Mouse (Mus musculus): Measurements from ENCODE around the gene Sirt2. TPM values are rescaled to one million over a fixed set of nuclear protein-coding genes. Genes with fewer than 3 reads are reported as not detected.

The Sirt2 gene
- polyA plus RNA-seq, 1 experiment from 2014 or later: 80.6 TPM

DNA sequence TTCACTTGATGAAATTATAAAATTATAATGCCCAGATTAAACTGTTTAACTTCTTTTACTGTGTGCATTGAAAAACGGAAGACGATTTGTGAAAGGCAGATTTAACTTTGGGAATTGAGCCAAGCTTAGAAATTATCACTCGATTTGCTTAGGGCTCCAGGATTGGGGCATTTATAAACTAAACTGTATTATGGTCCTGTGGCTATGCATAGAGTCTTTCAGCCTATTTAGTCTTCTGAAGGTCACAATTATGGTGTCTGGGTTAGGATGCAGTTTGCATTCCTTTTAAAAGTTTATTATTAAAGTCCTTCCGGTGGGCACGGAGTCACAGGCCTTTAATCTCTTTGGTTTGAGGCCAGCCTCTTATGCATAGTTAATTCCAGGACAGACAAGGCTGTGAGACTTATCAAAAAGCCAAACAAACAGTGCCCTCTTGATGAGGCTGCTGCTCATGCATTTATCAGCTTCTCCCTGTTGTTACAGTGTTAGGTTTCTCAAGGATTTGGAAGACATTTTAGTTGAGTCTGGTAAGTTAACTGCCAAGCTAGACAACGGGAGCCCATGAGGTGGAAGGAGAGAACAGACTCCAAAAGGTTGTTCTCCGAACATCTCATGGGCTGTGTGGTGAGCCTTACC lies 45.2 kb downstream of the Sirt2 start:
- Histone ChIP-seq H3K4me2 (replicated peaks) (peak overlapping the region; percentile 93), H3K27me3 (no peaks in the 10 kb centered on the region), H3K36me3 (peaks cover 47% of the 10 kb centered on the region), H3K27ac (replicated peaks) (peak overlapping the region; percentile 98), H3K4me1 (peaks cover 57% of the 10 kb centered on the region), H3K9ac (replicated peaks) (peak overlapping the region; percentile 98), H3K9me3 (no peaks in the 10 kb centered on the region), H3K4me3 (peak overlapping the region; percentile 94)
- WGBS: 15% methylated on average over 7 of the region's 7 CpGs
- ATAC-seq (ENCODE audit: low FRiP score, low read depth): no peak

DNA sequence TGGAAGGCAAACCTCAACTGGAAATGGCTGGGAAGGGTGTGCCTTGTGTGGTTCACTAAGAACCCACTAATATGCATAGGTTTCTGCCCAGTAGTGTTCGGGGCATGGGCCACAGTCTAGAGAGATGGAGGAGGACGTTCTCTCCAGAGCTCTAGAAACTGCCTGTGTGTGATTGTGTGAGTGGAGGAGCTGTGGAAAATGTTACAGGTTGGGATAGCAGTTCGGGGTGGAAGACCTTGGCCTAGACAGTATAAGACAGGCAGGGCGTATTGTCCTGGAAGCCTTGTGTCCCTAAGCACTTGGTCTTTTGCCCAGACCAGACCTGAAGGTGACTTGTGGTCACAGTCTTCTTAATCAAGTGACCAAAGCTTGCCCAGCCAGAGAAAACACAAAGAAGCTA lies 45.9 kb downstream of the Sirt2 start:
- no peaks in the 10 kb centered on the region for H3K27me3 ChIP-seq
- ATAC-seq (ENCODE audit: low FRiP score, low read depth): no peak
- H3K9ac ChIP-seq (replicated peaks): peak overlapping the region; percentile 98
- peak overlapping the region; percentile 93 for H3K4me2 ChIP-seq (replicated peaks)
- peak overlapping the region; percentile 52; the same call in 1 of the 2 replicates for H3K27ac ChIP-seq (replicated peaks)
- H3K4me1 ChIP-seq: peaks cover 64% of the 10 kb centered on the region
- 76% methylated on average over 4 of the region's 4 CpGs for WGBS
- H3K4me3 ChIP-seq: peak overlapping the region; percentile 94
- H3K36me3 ChIP-seq: peaks cover 54% of the 10 kb centered on the region
- no peaks in the 10 kb centered on the region for H3K9me3 ChIP-seq

DNA sequence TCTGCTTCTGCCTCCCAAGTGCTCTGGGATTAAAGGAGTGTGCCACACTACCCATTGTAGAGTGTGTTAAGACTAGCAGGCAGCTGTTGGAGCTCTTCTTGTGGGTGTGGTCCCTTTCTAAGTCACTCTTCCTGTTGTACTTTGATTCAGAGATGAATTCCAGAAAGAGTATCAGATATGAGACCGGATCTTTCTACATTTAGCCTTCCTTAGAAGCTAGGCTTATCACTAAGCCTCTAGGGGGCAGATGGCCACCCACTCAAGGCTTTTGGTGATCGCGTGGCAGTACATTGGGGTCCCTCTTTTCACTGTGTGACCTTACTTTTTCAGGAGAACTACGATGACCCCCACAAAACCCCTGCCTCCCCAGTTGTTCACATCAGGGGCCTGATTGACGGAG lies 46.4 kb downstream of the Sirt2 start:
- H3K4me1 ChIP-seq: peaks cover 64% of the 10 kb centered on the region
- 0 out of 2 replicates have a peak overlapping the region, but pooled peaks have one; percentile 98 for H3K9ac ChIP-seq (replicated peaks)
- ATAC-seq (ENCODE audit: low FRiP score, low read depth): no peak
- H3K27ac ChIP-seq (replicated peaks): no peak overlapping the region
- H3K4me3 ChIP-seq: peak overlapping the region; percentile 94
- WGBS: 87% methylated on average over 5 of the region's 5 CpGs
- H3K36me3 ChIP-seq: peaks cover 59% of the 10 kb centered on the region
- H3K27me3 ChIP-seq: no peaks in the 10 kb centered on the region
- no peaks in the 10 kb centered on the region for H3K9me3 ChIP-seq
- H3K4me2 ChIP-seq (replicated peaks): peak overlapping the region; percentile 93

DNA sequence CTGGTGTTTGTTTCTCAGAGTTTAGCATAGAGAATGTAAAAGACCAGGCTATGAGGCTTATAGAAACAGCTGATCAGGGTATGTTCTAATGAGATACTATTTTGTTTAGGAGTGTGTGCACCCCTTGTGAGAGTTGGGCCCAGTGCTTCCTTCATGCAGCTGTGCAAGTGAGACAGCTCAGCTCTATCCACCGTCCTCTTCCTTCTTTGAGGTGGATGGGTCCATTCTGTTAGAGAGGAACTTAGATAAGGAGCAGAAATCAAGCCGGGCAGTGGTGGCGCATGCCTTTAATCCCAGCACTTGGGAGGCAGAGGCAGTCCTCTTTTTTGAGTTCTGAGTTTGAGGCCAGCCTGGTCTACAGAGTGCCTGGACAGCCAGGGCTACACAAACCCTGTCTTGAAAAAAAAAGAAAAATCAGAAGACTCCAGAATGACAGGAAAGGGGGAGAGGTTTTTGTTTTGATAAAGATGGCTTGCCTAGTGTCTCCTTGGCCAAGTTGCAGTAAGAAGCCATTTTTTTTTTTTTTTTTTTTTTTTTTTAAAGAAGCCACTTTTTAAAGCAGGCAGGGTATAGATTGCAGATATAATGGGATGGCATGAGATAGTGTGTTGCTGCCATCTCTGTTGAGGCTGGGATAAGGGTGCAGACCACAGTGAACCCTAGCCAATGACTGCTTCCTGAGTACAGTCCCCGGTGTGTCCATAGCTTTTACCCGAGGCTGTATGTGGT lies 47.9 kb downstream of the Sirt2 start:
- peaks cover 71% of the 10 kb centered on the region for H3K4me1 ChIP-seq
- H3K4me2 ChIP-seq (replicated peaks): no peak overlapping the region
- peaks cover 73% of the 10 kb centered on the region for H3K36me3 ChIP-seq
- WGBS: 89% methylated on average over 5 of the region's 5 CpGs
- no peaks in the 10 kb centered on the region for H3K27me3 ChIP-seq
- no peak overlapping the region for H3K4me3 ChIP-seq
- no peak overlapping the region for H3K27ac ChIP-seq (replicated peaks)
- ATAC-seq (ENCODE audit: low FRiP score, low read depth): no peak
- H3K9me3 ChIP-seq: no peaks in the 10 kb centered on the region
- H3K9ac ChIP-seq (replicated peaks): no peak overlapping the region

DNA sequence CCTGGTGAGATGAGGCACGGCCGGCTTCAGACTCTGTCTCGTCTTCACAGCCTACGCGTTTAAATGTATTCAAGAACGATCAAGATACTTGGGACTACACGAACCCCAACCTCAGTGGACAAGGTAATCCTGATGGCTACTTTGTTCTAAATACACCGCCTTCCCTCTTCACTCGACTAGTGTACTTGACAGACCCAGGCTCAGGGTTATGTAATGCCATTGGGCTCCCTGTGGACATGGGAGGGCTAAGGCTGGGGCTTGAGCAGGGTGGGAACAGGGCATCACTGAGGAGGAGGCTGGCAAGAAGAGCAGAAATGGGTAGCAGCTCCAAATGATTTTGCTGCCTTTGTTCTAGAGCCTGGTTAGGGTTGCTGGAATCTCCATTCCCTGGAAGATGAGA lies 48.7 kb downstream of the Sirt2 start:
- no peak overlapping the region for H3K4me2 ChIP-seq (replicated peaks)
- 93% methylated on average over 9 of the region's 9 CpGs for WGBS
- H3K4me3 ChIP-seq: no peak overlapping the region
- H3K27ac ChIP-seq (replicated peaks): no peak overlapping the region
- no peak for ATAC-seq (ENCODE audit: low FRiP score, low read depth)
- H3K36me3 ChIP-seq: peaks cover 80% of the 10 kb centered on the region
- H3K9ac ChIP-seq (replicated peaks): no peak overlapping the region
- peaks cover 79% of the 10 kb centered on the region for H3K4me1 ChIP-seq
- no peaks in the 10 kb centered on the region for H3K27me3 ChIP-seq
- H3K9me3 ChIP-seq: no peaks in the 10 kb centered on the region

DNA sequence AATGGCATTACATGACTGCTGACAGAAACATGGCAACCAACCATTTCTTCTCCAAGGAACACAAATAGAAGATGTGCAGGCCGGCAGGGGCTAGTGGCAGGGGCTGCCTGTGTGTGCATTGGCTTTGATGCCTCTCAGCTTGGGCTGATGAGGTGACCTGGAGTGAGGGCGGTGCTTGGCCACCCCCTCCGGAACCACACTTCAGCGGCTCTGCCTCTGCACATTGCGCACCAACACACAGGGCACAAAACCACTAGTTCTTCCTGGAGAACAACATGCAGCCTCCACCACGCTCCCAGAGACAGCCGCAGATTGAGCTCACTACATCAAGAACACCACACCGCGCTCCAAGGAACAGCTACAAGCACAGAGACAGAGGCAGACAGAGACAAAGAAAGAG lies 49.7 kb downstream of the Sirt2 start:
- H3K9ac ChIP-seq (replicated peaks): 0 out of 2 replicates have a peak overlapping the region, but pooled peaks have one; percentile 15
- H3K36me3 ChIP-seq: peaks cover 90% of the 10 kb centered on the region
- no peaks in the 10 kb centered on the region for H3K27me3 ChIP-seq
- peak overlapping the region; percentile 7; the same call in 1 of the 2 replicates for H3K4me3 ChIP-seq
- WGBS: 88% methylated on average over 9 of the region's 9 CpGs
- ATAC-seq (ENCODE audit: low FRiP score, low read depth): no peak
- no peak overlapping the region for H3K4me2 ChIP-seq (replicated peaks)
- peaks cover 85% of the 10 kb centered on the region for H3K4me1 ChIP-seq
- H3K9me3 ChIP-seq: no peaks in the 10 kb centered on the region
- no peak overlapping the region for H3K27ac ChIP-seq (replicated peaks)

DNA sequence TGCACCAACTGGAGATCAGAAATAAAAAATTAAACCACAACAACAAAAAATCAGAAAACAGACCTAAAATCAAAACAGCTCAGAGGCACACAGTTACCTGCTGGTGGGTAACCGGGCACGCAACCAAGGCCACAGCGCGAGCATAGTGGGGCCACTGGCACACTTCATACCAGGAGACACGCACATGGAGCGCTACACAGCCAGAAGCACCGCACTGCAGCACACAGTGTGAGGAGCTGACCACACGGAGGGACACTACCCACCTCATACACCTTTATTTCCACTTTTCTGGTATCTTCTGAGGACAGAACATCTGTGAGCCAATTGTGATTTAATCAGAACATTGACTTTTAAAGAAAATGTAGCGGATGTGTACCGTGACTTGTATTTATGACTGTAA lies 50.4 kb downstream of the Sirt2 start:
- Histone ChIP-seq H3K27me3 (no peaks in the 10 kb centered on the region), H3K4me1 (peaks cover 83% of the 10 kb centered on the region), H3K4me2 (replicated peaks) (no peak overlapping the region), H3K4me3 (no peak overlapping the region), H3K36me3 (peaks cover 97% of the 10 kb centered on the region), H3K27ac (replicated peaks) (no peak overlapping the region), H3K9ac (replicated peaks) (no peak overlapping the region), H3K9me3 (no peaks in the 10 kb centered on the region)
- no peak for ATAC-seq (ENCODE audit: low FRiP score, low read depth)
- WGBS: 96% methylated on average over 10 of the region's 10 CpGs

DNA sequence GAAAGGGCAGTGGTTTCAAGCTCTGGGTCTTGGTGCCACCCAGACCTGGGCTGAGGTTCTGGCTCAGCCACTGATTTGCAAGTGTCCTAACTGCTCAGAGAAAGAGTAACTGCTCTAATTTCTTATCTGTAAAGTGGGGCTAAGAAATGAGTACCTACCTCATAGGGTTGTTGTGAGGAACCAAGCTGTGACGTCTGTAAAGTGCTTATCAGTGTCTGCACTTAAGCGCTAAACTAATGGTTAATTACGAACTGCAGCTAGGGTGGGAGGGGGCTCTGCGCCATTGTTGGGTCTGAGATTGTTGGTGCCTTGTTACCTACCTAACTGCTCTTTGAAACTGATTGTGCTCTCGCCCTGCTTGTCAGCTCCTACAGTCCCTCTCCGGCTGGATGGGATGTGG lies 51.0 kb downstream of the Sirt2 start:
- no peak for ATAC-seq (ENCODE audit: low FRiP score, low read depth)
- Histone ChIP-seq H3K4me3 (no peak overlapping the region), H3K4me1 (peaks cover 77% of the 10 kb centered on the region), H3K9me3 (no peaks in the 10 kb centered on the region), H3K27me3 (no peaks in the 10 kb centered on the region), H3K9ac (replicated peaks) (no peak overlapping the region), H3K27ac (replicated peaks) (no peak overlapping the region), H3K4me2 (replicated peaks) (peak overlapping the region; percentile 7; the same call in 1 of the 2 replicates), H3K36me3 (peaks cover 98% of the 10 kb centered on the region)
- WGBS: 68% methylated on average over 6 of the region's 6 CpGs

DNA sequence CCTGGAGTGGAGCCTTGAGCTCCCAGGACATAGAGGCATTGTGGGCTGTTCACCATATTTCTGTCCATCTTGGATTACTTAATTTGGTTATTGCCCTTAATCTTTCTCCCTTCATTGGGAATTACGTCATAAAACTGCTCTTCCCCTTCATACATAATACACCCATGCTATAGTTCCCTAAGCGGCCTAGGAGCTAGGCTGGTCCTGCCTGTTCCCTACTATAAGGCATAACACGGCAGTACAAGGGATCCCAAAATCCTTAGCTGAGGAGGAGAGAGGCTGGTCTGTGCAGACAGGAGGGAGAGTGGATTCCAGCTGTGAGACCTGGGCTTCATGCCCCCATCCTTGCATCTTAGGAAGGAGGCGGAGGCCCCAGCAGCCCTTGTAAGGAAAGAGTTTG lies 51.4 kb downstream of the Sirt2 start:
- H3K27ac ChIP-seq (replicated peaks): no peak overlapping the region
- H3K9ac ChIP-seq (replicated peaks): no peak overlapping the region
- WGBS: 81% methylated on average over 4 of the region's 4 CpGs
- no peak overlapping the region; the same call in 1 of the 2 replicates for H3K4me2 ChIP-seq (replicated peaks)
- H3K9me3 ChIP-seq: no peaks in the 10 kb centered on the region
- peaks cover 98% of the 10 kb centered on the region for H3K36me3 ChIP-seq
- ATAC-seq (ENCODE audit: low FRiP score, low read depth): no peak
- H3K27me3 ChIP-seq: no peaks in the 10 kb centered on the region
- H3K4me1 ChIP-seq: peaks cover 73% of the 10 kb centered on the region
- no peak overlapping the region for H3K4me3 ChIP-seq

DNA sequence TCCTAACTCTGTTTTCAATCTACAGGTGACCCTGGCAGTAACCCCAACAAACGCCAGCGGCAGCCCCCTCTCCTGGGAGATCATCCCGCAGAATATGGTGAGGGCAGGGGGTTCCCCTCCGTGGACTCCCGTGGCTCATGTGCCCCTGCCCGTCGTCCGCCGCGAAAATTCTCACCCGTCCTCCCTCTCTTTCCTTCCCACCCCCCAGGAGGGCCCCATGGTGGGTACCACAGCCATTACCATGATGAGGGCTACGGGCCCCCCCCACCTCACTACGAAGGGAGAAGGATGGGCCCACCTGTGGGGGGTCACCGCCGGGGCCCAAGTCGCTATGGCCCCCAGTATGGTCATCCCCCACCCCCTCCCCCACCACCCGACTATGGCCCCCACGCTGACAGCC lies 51.9 kb downstream of the Sirt2 start:
- WGBS: 84% methylated on average over 18 of the region's 18 CpGs

DNA sequence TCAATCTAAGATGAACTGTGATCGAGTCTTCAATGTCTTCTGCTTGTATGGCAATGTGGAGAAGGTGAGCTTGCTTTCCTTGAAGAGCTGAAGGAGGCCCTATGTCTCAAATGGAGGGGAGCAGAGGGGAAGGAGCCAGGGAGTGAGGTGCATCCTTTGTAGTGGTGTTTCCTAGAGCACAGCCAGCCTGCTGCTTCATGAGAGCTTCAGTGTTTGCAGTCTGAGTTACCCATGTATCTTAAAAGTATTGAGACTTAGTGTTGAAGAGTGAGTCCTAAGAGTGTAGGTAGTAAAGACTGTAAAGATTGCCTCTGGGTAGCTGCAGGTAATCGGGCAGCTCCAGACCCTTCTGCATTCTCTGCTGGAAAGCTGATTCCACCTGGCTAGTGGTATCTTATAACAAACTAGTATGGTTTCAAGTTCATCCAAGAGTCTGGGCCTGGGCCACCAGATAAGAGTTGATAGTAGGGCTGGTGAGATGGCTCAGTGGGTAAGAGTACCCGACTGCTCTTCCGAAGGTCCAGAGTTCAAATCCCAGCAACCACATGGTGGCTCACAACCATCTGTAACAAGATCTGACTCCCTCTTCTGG lies 52.4 kb downstream of the Sirt2 start:
- Histone ChIP-seq H3K9ac (replicated peaks) (no peak overlapping the region), H3K4me1 (peaks cover 63% of the 10 kb centered on the region), H3K9me3 (no peaks in the 10 kb centered on the region), H3K4me3 (no peak overlapping the region), H3K27me3 (no peaks in the 10 kb centered on the region), H3K36me3 (peaks cover 88% of the 10 kb centered on the region), H3K27ac (replicated peaks) (no peak overlapping the region), H3K4me2 (replicated peaks) (no peak overlapping the region)
- 90% methylated on average over 4 of the region's 4 CpGs for WGBS
- no peak for ATAC-seq (ENCODE audit: low FRiP score, low read depth)

More for the DNA sequence above, 51.9 kb downstream of the Sirt2 start:
- Histone ChIP-seq H3K9ac (replicated peaks) (no peak overlapping the region), H3K4me1 (peaks cover 68% of the 10 kb centered on the region), H3K36me3 (peaks cover 93% of the 10 kb centered on the region), H3K4me2 (replicated peaks) (no peak overlapping the region), H3K27ac (replicated peaks) (no peak overlapping the region), H3K27me3 (no peaks in the 10 kb centered on the region), H3K4me3 (no peak overlapping the region), H3K9me3 (no peaks in the 10 kb centered on the region)
- no peak for ATAC-seq (ENCODE audit: low FRiP score, low read depth)

DNA sequence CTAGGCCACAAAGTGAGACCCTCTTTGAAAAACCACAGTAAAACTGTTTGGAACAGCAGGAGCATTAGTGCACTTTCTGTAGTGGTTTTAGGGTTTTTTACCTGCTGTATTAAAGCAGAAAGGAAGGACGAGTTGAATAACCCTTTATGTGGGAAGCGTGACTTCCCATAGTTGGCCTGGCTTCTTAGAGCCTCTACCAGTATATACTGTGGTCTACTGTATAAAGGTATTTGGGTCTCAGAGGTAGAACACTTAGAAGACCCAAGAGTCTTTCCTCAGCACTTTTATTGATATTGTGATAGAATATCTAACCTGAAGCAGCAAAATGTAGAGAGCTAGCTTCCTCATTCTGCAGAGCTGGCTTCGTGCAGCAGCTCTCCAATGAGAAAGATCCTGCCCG lies 53.0 kb downstream of the Sirt2 start:
- peak overlapping the region; percentile 69; the same call in 1 of the 2 replicates for H3K27ac ChIP-seq (replicated peaks)
- H3K4me2 ChIP-seq (replicated peaks): no peak overlapping the region
- H3K27me3 ChIP-seq: no peaks in the 10 kb centered on the region
- no peaks in the 10 kb centered on the region for H3K9me3 ChIP-seq
- no peak for ATAC-seq (ENCODE audit: low FRiP score, low read depth)
- WGBS: 76% methylated on average over 4 of the region's 4 CpGs
- peaks cover 82% of the 10 kb centered on the region for H3K36me3 ChIP-seq
- no peak overlapping the region for H3K4me3 ChIP-seq
- H3K9ac ChIP-seq (replicated peaks): no peak overlapping the region
- H3K4me1 ChIP-seq: peaks cover 59% of the 10 kb centered on the region
